Mouse (Mus musculus): ENCODE data around the gene Gadd45gip1. TPM values are rescaled to one million over a fixed set of nuclear protein-coding genes. Genes with fewer than 3 reads are reported as not detected.
A peak's percentile ranks its signal among the peaks of the same experiment; 100 is the strongest.

The Gadd45gip1 gene
- polyA plus RNA-seq, 1 experiment from 2014 or later: 44.2 TPM

- no peak for ATAC-seq (ENCODE audit: insufficient read depth)
- no peak overlapping the region for H3K27ac ChIP-seq (ENCODE audit: low read depth)
- WGBS: 57% methylated on average over 12 of the region's 12 CpGs
- no peak overlapping the region for H3K9ac ChIP-seq
- no peaks in the 10 kb centered on the region for H3K36me3 ChIP-seq (ENCODE audit: insufficient read depth)
- TF ChIP-seq CTCF (IDR thresholded peaks at IDR 0.05; ENCODE audit: low read depth): no peak
- peaks cover 11% of the 10 kb centered on the region; the same call in 1 of the 2 replicates for H3K27me3 ChIP-seq (ENCODE audit: insufficient read depth, low read length)
- H3K4me3 ChIP-seq (ENCODE audit: low read depth, low read length): no peak overlapping the region
- no peaks in the 10 kb centered on the region for H3K9me3 ChIP-seq (ENCODE audit: low read depth, low read length)
- H3K4me2 ChIP-seq: no peak overlapping the region
- DNase-seq: no peak
- H3K4me1 ChIP-seq (ENCODE audit: insufficient read depth): peaks cover 3% of the 10 kb centered on the region
These were observed 22.0 kb upstream of the Gadd45gip1 start for GRCm38 (mm10) chr8:84809109-84809940.

DNA sequence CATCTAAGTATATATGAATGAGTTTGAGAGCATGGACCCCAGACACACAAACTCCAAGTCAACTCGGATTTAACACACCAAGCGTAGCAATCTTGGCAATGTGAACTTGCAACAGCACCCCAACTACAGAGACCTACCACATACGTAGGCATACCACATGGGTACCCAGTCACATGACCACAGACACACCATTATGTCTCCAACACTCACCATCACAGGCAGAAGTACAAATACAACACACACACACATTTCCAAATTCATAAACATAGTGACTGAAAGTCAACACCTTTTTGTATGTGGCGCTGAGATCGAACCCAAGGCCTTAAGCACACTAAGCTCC lies 21.4 kb upstream of the Gadd45gip1 start:
- Histone ChIP-seq H3K9ac (no peak overlapping the region), H3K27me3 (ENCODE audit: insufficient read depth, low read length) (peaks cover 11% of the 10 kb centered on the region; the same call in 1 of the 2 replicates), H3K4me3 (ENCODE audit: low read depth, low read length) (no peak overlapping the region), H3K36me3 (ENCODE audit: insufficient read depth) (no peaks in the 10 kb centered on the region), H3K4me1 (ENCODE audit: insufficient read depth) (peaks cover 3% of the 10 kb centered on the region), H3K9me3 (ENCODE audit: low read depth, low read length) (no peaks in the 10 kb centered on the region), H3K4me2 (no peak overlapping the region), H3K27ac (ENCODE audit: low read depth) (no peak overlapping the region)
- DNase-seq (no peak), ATAC-seq (ENCODE audit: insufficient read depth) (no peak)
- no peak for TF ChIP-seq CTCF (IDR thresholded peaks at IDR 0.05; ENCODE audit: low read depth)
- WGBS: 74% methylated on average over 5 of the region's 5 CpGs

GRCm38 (mm10) chr8:84810896-84811295 lies 20.4 kb upstream of the Gadd45gip1 start:
- DNase-seq (peak; percentile 96), ATAC-seq (ENCODE audit: insufficient read depth) (peak; percentile 79)
- H3K36me3 ChIP-seq (ENCODE audit: insufficient read depth): no peaks in the 10 kb centered on the region
- H3K4me2 ChIP-seq: peak overlapping the region; percentile 59
- no peak overlapping the region; the same call in 1 of the 2 replicates for H3K9ac ChIP-seq
- H3K9me3 ChIP-seq (ENCODE audit: low read depth, low read length): no peaks in the 10 kb centered on the region
- TF ChIP-seq CTCF (IDR thresholded peaks at IDR 0.05; ENCODE audit: low read depth): peak; percentile 84
- peaks cover 3% of the 10 kb centered on the region for H3K4me1 ChIP-seq (ENCODE audit: insufficient read depth)
- peaks cover 8% of the 10 kb centered on the region; the same call in 1 of the 2 replicates for H3K27me3 ChIP-seq (ENCODE audit: insufficient read depth, low read length)
- H3K4me3 ChIP-seq (ENCODE audit: low read depth, low read length): peak overlapping the region; percentile 30
- 1% methylated on average over 32 of the region's 32 CpGs for WGBS
- H3K27ac ChIP-seq (ENCODE audit: low read depth): 0 out of 2 replicates have a peak overlapping the region, but pooled peaks have one; percentile 18

GRCm38 (mm10) chr8:84811303-84811702 lies 20.0 kb upstream of the Gadd45gip1 start:
- WGBS: 20% methylated on average over 10 of the region's 10 CpGs
- peak overlapping the region; percentile 59 for H3K4me2 ChIP-seq
- DNase-seq (no peak), ATAC-seq (ENCODE audit: insufficient read depth) (no peak)
- H3K4me1 ChIP-seq (ENCODE audit: insufficient read depth): peaks cover 3% of the 10 kb centered on the region
- no peak overlapping the region for H3K27ac ChIP-seq (ENCODE audit: low read depth)
- H3K27me3 ChIP-seq (ENCODE audit: insufficient read depth, low read length): peaks cover 8% of the 10 kb centered on the region; the same call in 1 of the 2 replicates
- no peak for TF ChIP-seq CTCF (IDR thresholded peaks at IDR 0.05; ENCODE audit: low read depth)
- H3K9ac ChIP-seq: no peak overlapping the region; the same call in 1 of the 2 replicates
- H3K4me3 ChIP-seq (ENCODE audit: low read depth, low read length): peak overlapping the region; percentile 30
- no peaks in the 10 kb centered on the region for H3K9me3 ChIP-seq (ENCODE audit: low read depth, low read length)
- no peaks in the 10 kb centered on the region for H3K36me3 ChIP-seq (ENCODE audit: insufficient read depth)

DNA sequence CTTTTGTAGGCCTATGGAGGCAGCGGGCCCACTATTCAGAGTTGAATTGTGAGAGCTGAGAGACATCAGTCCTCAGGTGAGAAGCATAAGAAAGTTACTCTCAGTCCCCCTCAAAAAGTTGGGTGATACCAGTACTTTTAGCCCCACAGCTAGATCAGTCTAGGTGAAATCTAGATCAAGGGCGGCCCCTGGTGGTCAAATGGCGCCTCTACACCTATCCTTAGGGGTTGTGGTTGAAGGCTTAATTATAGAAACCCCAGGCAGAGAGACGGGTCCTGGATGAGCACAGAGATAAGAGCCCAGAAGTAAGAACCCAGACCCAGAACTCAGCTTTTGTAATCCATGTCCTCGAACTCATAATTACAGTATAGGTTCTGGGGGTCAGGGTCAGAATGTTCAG lies 18.3 kb upstream of the Gadd45gip1 start:
- H3K4me3 ChIP-seq (ENCODE audit: low read depth, low read length): no peak overlapping the region
- H3K36me3 ChIP-seq (ENCODE audit: insufficient read depth): no peaks in the 10 kb centered on the region
- no peak overlapping the region for H3K9ac ChIP-seq
- 2% methylated on average over 5 of the region's 5 CpGs for WGBS
- no peak overlapping the region for H3K4me2 ChIP-seq
- ATAC-seq (ENCODE audit: insufficient read depth) (no peak), DNase-seq (peak; percentile 94)
- no peak overlapping the region for H3K27ac ChIP-seq (ENCODE audit: low read depth)
- no peaks in the 10 kb centered on the region for H3K9me3 ChIP-seq (ENCODE audit: low read depth, low read length)
- peak; percentile 90 for TF ChIP-seq CTCF (IDR thresholded peaks at IDR 0.05; ENCODE audit: low read depth)
- H3K27me3 ChIP-seq (ENCODE audit: insufficient read depth, low read length): peaks cover 8% of the 10 kb centered on the region; the same call in 1 of the 2 replicates
- peaks cover 3% of the 10 kb centered on the region for H3K4me1 ChIP-seq (ENCODE audit: insufficient read depth)

GRCm38 (mm10) chr8:84813830-84814229 lies 17.5 kb upstream of the Gadd45gip1 start:
- Histone ChIP-seq H3K27me3 (ENCODE audit: insufficient read depth, low read length) (peaks cover 8% of the 10 kb centered on the region; the same call in 1 of the 2 replicates), H3K27ac (ENCODE audit: low read depth) (no peak overlapping the region), H3K4me1 (ENCODE audit: insufficient read depth) (peaks cover 3% of the 10 kb centered on the region), H3K4me2 (no peak overlapping the region), H3K4me3 (ENCODE audit: low read depth, low read length) (no peak overlapping the region), H3K9me3 (ENCODE audit: low read depth, low read length) (no peaks in the 10 kb centered on the region), H3K36me3 (ENCODE audit: insufficient read depth) (no peaks in the 10 kb centered on the region), H3K9ac (no peak overlapping the region)
- DNase-seq (no peak), ATAC-seq (ENCODE audit: insufficient read depth) (no peak)
- no peak for TF ChIP-seq CTCF (IDR thresholded peaks at IDR 0.05; ENCODE audit: low read depth)
- 79% methylated on average over 3 of the region's 3 CpGs for WGBS

GRCm38 (mm10) chr8:84814240-84814554 lies 17.1 kb upstream of the Gadd45gip1 start:
- no peaks in the 10 kb centered on the region for H3K36me3 ChIP-seq (ENCODE audit: insufficient read depth)
- no peak for DNase-seq
- peaks cover 8% of the 10 kb centered on the region; the same call in 1 of the 2 replicates for H3K27me3 ChIP-seq (ENCODE audit: insufficient read depth, low read length)
- no peak for TF ChIP-seq CTCF (IDR thresholded peaks at IDR 0.05; ENCODE audit: low read depth)
- H3K27ac ChIP-seq (ENCODE audit: low read depth): no peak overlapping the region
- WGBS: 82% methylated on average over 11 of the region's 11 CpGs
- no peaks in the 10 kb centered on the region for H3K9me3 ChIP-seq (ENCODE audit: low read depth, low read length)
- H3K4me2 ChIP-seq: no peak overlapping the region
- no peak overlapping the region for H3K4me3 ChIP-seq (ENCODE audit: low read depth, low read length)
- no peak overlapping the region for H3K9ac ChIP-seq
- H3K4me1 ChIP-seq (ENCODE audit: insufficient read depth): peaks cover 3% of the 10 kb centered on the region
- no peak for ATAC-seq (ENCODE audit: insufficient read depth)

All from lung, embryonic 14.5 days (tissue).